Mouse (Mus musculus) liver, embryonic 11.5 days (tissue): Measurements from ENCODE around the gene Abcf1. TPM values are rescaled to one million over a fixed set of nuclear protein-coding genes. Genes with fewer than 3 reads are reported as not detected.
"Not testable (repeated sequence)": the region's sequence is repeated elsewhere in the genome, so short reads cannot be mapped to it uniquely, and the experiment has no call there.

Experiments used
- ATAC-seq: fragments of 200-750 bp; cut with Nextera tagmentation; replicated peaks from 2 replicates; pipeline ENCODE4 v1.8.0; 2017; ENCODE audit warnings: moderate number of reproducible peaks, mild to moderate bottlenecking, moderate TSS enrichment, moderate library complexity; ENCODE audit not compliant: low FRiP score
- DNase-seq: peaks from one replicate; pipeline ENCODE4 v3.0.0-alpha.2; 2017; ENCODE audit warnings: low spot score
- H3K27ac ChIP-seq: fragments of 300-500 bp; sonication (generic); 2 replicates; pipeline ENCODE4 v1.5.1; 2014; ENCODE audit warnings: mild to moderate bottlenecking, low read depth, low read length, control low read depth
- H3K27me3 ChIP-seq: fragments of 300-500 bp; sonication (generic); replicated peaks from 2 replicates; pipeline ENCODE4 v1.6.1; 2014; ENCODE audit warnings: low read length, mixed read lengths; ENCODE audit not compliant: control insufficient read depth, insufficient read depth
- H3K36me3 ChIP-seq: fragments of 300-500 bp; sonication (generic); 2 replicates; pipeline ENCODE4 v1.6.1; 2014; ENCODE audit warnings: mild to moderate bottlenecking, low read length, moderate library complexity, mixed read lengths; ENCODE audit not compliant: control insufficient read depth, insufficient read depth
- H3K4me1 ChIP-seq: fragments of 300-500 bp; sonication (generic); replicated peaks from 2 replicates; pipeline ENCODE4 v1.6.1; 2014; ENCODE audit warnings: low read length, mixed read lengths; ENCODE audit not compliant: control insufficient read depth, insufficient read depth
- H3K4me2 ChIP-seq: fragments of 300-500 bp; sonication (generic); 2 replicates; pipeline ENCODE4 v1.6.1; 2014; ENCODE audit warnings: mild to moderate bottlenecking, control low read depth, moderate library complexity
- H3K4me3 ChIP-seq: fragments of 300-500 bp; sonication (generic); 2 replicates; pipeline ENCODE4 v1.5.1; 2014; ENCODE audit warnings: low read depth, low read length, control low read depth
- H3K9ac ChIP-seq: fragments of 300-500 bp; sonication (generic); 2 replicates; pipeline ENCODE4 v1.6.1; 2014; ENCODE audit warnings: low read depth, low read length, control low read depth
- H3K9me3 ChIP-seq: fragments of 300-500 bp; sonication (generic); 2 replicates; pipeline ENCODE4 v1.6.1; 2016; ENCODE audit warnings: low read length, inconsistent platforms, mixed read lengths; ENCODE audit not compliant: control insufficient read depth
- WGBS: fragments of 180-500 bp; shearing (Covaris S2); extraction: QIAGEN DNeasy Blood & Tissue Kit; methylation state at CpG from one replicate; pipeline ENCODE4 v1.1.7; 2014; 5-methylcytosine and 5-hydroxymethylcytosine counted together
- polyA plus RNA-seq: library from polyadenylated mRNA; unstranded; fragments of >200 nt; fragmentation: Nextera tagmentation; extraction: Ambion mirVana; gene quantifications from 2 replicates; pipeline ENCODE4 v1.2.1, GENCODE M21; 2014

The Abcf1 gene
- polyA plus RNA-seq, result 132 and 134 TPM in 2 replicates

DNA sequence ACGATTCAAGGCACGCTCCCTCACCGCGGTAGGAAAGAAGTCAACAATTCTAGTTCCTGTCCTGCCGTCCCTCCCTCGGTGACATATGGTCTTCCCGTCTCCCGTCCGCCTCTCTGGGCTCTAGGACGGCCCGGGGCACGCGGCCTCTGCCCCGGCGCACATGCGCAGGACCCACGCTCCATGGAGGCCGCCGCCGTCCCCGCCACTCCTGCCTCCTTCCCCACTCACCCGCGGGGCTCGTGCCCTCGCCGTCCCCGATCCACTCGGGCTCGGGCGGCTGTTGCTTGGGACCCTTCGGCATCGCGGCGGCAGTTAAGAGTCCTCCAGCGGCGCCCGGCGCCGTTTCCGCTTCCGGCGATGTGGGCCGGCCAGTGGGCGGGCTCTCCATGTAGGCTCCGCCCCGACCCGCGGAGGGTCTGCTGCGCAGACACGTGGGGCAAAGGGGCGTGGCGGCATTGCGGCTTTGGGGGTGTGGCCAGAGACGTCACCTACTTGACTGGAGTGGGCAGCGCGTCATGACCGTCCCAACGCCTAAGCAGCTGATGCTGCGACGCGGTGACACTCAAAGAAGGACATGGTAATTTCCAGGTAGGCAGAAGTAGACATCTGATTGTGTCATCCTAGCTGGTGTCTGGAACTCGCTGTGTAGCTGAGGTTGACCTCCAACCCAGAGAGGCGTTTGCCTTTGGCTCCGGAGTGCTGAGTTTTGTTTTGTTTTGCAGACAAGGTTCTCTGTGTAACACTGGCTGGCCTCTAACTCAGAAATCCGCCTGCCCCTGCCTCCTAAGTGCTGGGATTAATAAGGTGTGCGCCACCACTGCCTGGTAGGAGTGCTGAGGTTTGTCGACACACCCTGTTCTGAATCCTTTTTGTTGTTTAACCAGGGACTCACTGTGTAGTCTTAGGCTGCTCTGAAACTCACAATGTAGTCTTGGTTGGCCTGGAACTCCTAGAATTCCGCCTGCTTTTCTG is at the start of gene Abcf1:
Gene Abcf1, minus strand, starts transcription at position 344 of the 972 bp plus-strand sequence.
- H3K36me3 ChIP-seq, result peaks cover 9% of the 10 kb centered on the region; the same call in 1 of the 2 replicates
- peak; percentile 98 for DNase-seq
- peak; percentile 95 for ATAC-seq
- H3K27ac ChIP-seq, result peak within 1 kb of the TSS; percentile 59
- peak within 1 kb of the TSS; percentile 82 for H3K9ac ChIP-seq
- peak within 1 kb of the TSS; percentile 92 for H3K4me2 ChIP-seq
- H3K4me3 ChIP-seq, result peak within 1 kb of the TSS; percentile 83
- no peaks in the 10 kb centered on the region for H3K9me3 ChIP-seq
- H3K27me3 ChIP-seq, result no peaks in the 10 kb centered on the region
- WGBS, result under 1% methylated on average over 68 of the region's 68 CpGs
- H3K4me1 ChIP-seq, result peaks cover 14% of the 10 kb centered on the region

DNA sequence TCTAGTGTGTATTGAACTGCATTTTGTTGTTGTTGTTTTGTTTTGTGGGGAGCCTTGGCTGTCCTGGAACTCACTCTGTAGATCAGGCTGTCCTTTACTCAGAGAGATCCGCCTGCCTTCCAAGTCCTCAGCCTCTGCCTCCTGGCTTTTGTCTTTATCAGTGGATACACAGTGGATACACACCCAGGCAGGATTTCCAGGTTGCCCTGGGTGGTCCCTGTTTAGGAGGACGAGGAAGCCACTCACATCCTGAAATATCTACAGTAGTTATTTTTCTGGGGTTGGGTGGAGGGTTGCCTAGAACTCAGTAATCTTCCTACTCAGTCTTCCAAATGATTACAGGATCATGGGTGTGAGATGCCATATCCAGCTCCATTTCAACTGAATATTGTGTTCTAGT is 49.4 kb upstream of the Abcf1 start:
- no peaks in the 10 kb centered on the region for H3K27me3 ChIP-seq
- DNase-seq (no peak), ATAC-seq (no peak)
- peaks cover 5% of the 10 kb centered on the region; the same call in 1 of the 2 replicates for H3K9me3 ChIP-seq
- 51% methylated on average over 2 of the region's 2 CpGs for WGBS
- peaks cover 11% of the 10 kb centered on the region for H3K4me1 ChIP-seq
- peak overlapping the region; percentile 23; the same call in 1 of the 2 replicates for H3K27ac ChIP-seq
- H3K9ac ChIP-seq, result no peak overlapping the region
- 0 out of 2 replicates have a peak overlapping the region, but pooled peaks have one; percentile 6 for H3K4me3 ChIP-seq
- H3K36me3 ChIP-seq, result peaks cover 9% of the 10 kb centered on the region
- H3K4me2 ChIP-seq, result peak overlapping the region; percentile 64

DNA sequence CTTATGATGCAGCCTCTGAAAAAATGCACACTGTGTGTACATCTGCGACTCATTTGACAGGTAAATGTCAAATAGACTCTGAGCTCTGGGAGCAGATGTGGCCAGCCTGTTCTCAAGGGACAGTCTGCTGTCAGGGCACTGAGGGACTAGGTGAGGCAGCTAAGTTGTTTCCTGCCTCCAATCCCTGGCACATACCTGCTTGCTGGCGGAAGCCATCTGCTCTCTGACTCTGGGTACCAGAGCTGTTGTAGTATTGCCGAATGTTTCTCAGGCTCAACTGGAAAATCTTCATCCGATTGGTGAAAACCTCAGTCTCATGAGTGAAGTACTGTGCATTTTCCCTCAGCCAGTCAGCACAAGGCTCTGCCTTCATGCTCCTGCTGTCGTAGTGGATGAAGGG is 47.5 kb upstream of the Abcf1 start:
- H3K9ac ChIP-seq, result no peak overlapping the region
- 87% methylated on average over 5 of the region's 5 CpGs for WGBS
- H3K27ac ChIP-seq, result no peak overlapping the region
- no peak overlapping the region for H3K4me2 ChIP-seq
- ATAC-seq (no peak), DNase-seq (no peak)
- no peak overlapping the region for H3K4me3 ChIP-seq
- H3K27me3 ChIP-seq, result no peaks in the 10 kb centered on the region
- peaks cover 4% of the 10 kb centered on the region; the same call in 1 of the 2 replicates for H3K4me1 ChIP-seq
- H3K9me3 ChIP-seq, result peaks cover 5% of the 10 kb centered on the region; the same call in 1 of the 2 replicates
- peaks cover 9% of the 10 kb centered on the region for H3K36me3 ChIP-seq

DNA sequence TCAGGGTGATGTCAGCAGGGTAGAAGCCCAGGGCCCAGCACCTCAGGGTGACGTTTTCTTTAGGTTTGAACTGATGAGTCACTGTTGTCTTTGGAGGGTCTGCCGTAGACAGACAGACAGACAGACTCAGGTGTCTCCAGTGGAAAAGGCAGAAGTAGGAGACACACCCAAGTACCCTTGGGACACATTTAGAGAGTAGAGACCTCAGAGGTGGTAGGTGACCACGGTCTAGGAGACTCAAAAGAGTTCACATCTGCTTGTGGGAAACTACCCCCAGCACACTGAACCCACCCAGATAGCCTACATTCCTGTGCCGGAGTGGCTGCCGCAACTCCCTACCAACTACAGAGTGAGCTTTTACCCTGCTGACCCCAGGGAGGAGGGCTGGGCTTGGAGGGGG is 45.4 kb upstream of the Abcf1 start:
- Histone ChIP-seq H3K9me3 (no peaks in the 10 kb centered on the region), H3K4me3 (no peak overlapping the region), H3K4me2 (no peak overlapping the region), H3K4me1 (no peaks in the 10 kb centered on the region; the same call in 1 of the 2 replicates), H3K27ac (no peak overlapping the region), H3K9ac (no peak overlapping the region), H3K27me3 (no peaks in the 10 kb centered on the region), H3K36me3 (peaks cover 9% of the 10 kb centered on the region)
- 90% methylated on average over 5 of the region's 5 CpGs for WGBS
- ATAC-seq (no peak), DNase-seq (no peak)

DNA sequence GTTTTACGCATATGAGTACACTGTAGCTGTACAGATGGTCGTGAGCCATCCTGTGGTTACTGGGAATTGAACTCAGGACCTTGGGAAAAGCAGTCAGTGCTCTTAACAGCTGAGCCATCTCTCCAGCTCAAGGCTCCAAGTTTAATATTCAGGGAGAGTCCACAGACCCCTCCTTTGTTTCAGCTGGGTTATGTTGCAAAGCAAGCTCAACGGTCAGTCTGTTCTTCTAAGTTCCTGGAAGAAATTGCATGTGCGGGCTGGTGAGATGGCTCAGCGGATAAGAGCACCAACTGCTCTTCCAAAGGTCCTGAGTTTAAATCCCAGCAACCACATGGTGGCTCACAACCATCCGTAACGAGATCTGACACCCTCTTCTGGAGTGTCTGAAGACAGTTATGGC is 34.8 kb upstream of the Abcf1 start:
- H3K27ac ChIP-seq, H3K4me2 ChIP-seq, H3K27me3 ChIP-seq, H3K9ac ChIP-seq, H3K4me3 ChIP-seq, ATAC-seq, DNase-seq: not testable (repeated sequence)
- 92% methylated on average over 7 of the region's 7 CpGs for WGBS
- peaks cover 10% of the 10 kb centered on the region for H3K36me3 ChIP-seq
- peaks cover 14% of the 10 kb centered on the region for H3K9me3 ChIP-seq
- peaks cover 10% of the 10 kb centered on the region; the same call in 1 of the 2 replicates for H3K4me1 ChIP-seq

DNA sequence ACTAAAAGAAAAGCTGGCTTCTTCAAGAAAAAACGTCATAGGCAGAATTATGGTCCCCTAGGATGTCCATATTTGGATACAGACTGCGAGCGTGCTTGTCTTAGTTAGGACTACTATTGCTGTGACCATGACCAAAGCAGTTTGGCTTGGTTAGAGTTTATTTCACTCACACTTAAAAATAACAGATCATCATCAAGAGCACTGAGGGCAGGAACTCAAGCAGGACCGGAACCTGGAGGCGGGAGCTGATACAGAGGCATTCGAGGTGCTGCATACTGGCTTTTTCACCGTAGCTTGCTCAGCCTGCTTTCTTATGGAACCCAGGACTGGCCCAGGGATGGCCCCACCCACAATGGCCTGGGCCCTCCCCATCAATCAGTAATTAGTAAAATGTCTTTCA is 33.8 kb upstream of the Abcf1 start:
- Histone ChIP-seq H3K27ac (no peak overlapping the region), H3K9me3 (peaks cover 14% of the 10 kb centered on the region), H3K9ac (no peak overlapping the region), H3K4me2 (no peak overlapping the region), H3K27me3 (no peaks in the 10 kb centered on the region), H3K4me1 (peaks cover 13% of the 10 kb centered on the region), H3K4me3 (no peak overlapping the region), H3K36me3 (peaks cover 10% of the 10 kb centered on the region)
- DNase-seq, result no peak
- no peak for ATAC-seq
- 96% methylated on average over 7 of the region's 7 CpGs for WGBS

DNA sequence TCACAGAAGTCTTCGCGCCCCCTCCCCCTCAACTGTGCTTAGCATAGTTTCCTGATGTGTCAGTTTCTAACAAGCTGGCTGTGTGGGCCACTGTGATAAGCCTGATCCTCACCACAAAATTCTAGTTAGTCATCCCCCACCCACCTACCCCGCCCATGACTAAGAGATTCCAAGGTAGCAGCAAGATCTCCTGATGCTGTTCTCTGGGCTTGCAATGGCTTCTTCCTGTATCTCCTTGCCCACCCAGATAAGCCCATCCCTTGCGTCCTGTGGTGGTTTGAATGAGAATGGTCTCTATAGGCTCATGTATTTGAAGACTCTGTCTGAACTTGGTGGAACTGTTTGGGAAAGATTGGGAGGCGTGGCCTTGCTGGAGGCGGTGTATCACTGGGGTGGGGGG is 32.4 kb upstream of the Abcf1 start:
- Histone ChIP-seq H3K9ac (no peak overlapping the region), H3K27me3 (no peaks in the 10 kb centered on the region), H3K4me2 (no peak overlapping the region), H3K9me3 (peaks cover 14% of the 10 kb centered on the region), H3K4me3 (no peak overlapping the region), H3K4me1 (peaks cover 26% of the 10 kb centered on the region), H3K36me3 (peaks cover 10% of the 10 kb centered on the region), H3K27ac (peak overlapping the region; percentile 82)
- 65% methylated on average over 6 of the region's 6 CpGs for WGBS
- ATAC-seq (peak; percentile 82), DNase-seq (no peak)

DNA sequence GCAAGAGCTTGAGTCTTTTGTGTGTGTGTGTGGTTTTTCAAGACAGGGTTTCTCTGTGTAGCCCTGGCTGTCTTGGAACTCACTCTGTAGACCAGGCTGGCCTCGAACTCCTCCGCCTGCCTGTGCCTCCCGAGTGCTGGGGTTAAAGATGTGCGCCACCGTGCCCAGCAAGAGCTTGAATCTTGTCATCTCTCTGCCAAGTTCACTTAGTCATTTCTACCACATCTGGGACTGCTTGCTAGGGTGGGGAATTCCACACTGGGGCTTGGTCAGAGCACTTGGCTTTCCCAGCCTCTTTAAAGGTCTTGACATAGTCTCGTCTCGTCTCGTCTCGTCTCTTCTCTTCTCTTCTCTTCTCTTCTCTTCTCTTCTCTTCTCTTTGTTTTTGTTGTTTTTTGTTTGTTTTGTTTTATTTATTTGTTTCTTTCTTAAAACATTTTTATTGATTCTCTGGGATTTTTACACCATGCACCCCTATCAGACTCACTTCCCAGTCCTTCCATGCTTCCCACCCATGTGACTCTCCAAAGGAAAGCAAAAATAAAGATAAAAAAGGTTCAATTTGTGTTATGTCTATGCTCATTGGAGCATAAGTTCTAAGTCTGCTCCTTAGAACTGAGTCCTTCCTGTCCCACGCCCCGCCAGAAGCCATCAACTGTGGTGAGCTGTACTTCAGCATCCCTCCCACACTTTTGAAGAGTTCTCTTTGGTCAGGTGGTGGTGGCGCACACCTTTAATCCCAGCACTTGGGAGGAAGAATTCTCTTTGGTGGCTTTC is 31.7 kb upstream of the Abcf1 start:
- H3K36me3 ChIP-seq, result peaks cover 6% of the 10 kb centered on the region
- H3K9ac ChIP-seq, result no peak overlapping the region
- 0 out of 2 replicates have a peak overlapping the region, but pooled peaks have one; percentile 3 for H3K4me2 ChIP-seq
- DNase-seq (no peak), ATAC-seq (peak; percentile 32; the same call in 1 of the 2 replicates)
- 88% methylated on average over 12 of the region's 12 CpGs for WGBS
- peak overlapping the region; percentile 82 for H3K27ac ChIP-seq
- peaks cover 26% of the 10 kb centered on the region for H3K4me1 ChIP-seq
- peaks cover 10% of the 10 kb centered on the region for H3K9me3 ChIP-seq
- no peaks in the 10 kb centered on the region for H3K27me3 ChIP-seq
- H3K4me3 ChIP-seq, result no peak overlapping the region
